Mouse (Mus musculus): Measurements from ENCODE around the gene Rpl18. TPM values are rescaled to one million over a fixed set of nuclear protein-coding genes. Genes with fewer than 3 reads are reported as not detected.
A peak's percentile ranks its signal among the peaks of the same experiment; 100 is the strongest.

Rpl18 gene
- polyA plus RNA-seq, 1 experiment from 2014 or later: 520 TPM

GRCm38 (mm10) chr7:45715741-45716459 is 643 bp downstream of the Rpl18 start:
- peaks cover 34% of the 10 kb centered on the region for H3K36me3 ChIP-seq (ENCODE audit: control insufficient read depth, insufficient read depth)
- WGBS: 79% methylated on average over 19 of the region's 19 CpGs

GRCm38 (mm10) chr7:45716460-45716857 is 1.2 kb downstream of the Rpl18 start:
- ATAC-seq (replicated peaks; ENCODE audit: extremely low read depth, insufficient read depth, low FRiP score): no peak
- Histone ChIP-seq H3K4me1 (ENCODE audit: control insufficient read depth, insufficient read depth, low read length) (peaks cover 40% of the 10 kb centered on the region), H3K4me2 (ENCODE audit: low read depth, low read length) (peak overlapping the region; percentile 96), H3K9ac (ENCODE audit: low read length) (peak overlapping the region; percentile 94), H3K36me3 (ENCODE audit: control insufficient read depth, insufficient read depth) (peaks cover 31% of the 10 kb centered on the region), H3K9me3 (replicated peaks; ENCODE audit: control insufficient read depth, low read length) (no peaks in the 10 kb centered on the region), H3K27ac (ENCODE audit: low read length) (no peak overlapping the region), H3K4me3 (ENCODE audit: low read length) (peak overlapping the region; percentile 94; the same call in 1 of the 2 replicates), H3K27me3 (ENCODE audit: control insufficient read depth, insufficient read depth, low read length) (no peaks in the 10 kb centered on the region)
- 93% methylated on average over 3 of the region's 3 CpGs for WGBS

More at GRCm38 (mm10) chr7:45715741-45716459, 643 bp downstream of the Rpl18 start:
- peaks cover 40% of the 10 kb centered on the region for H3K4me1 ChIP-seq (ENCODE audit: control insufficient read depth, insufficient read depth, low read length)
- H3K9ac ChIP-seq (ENCODE audit: low read length): peak overlapping the region; percentile 94
- H3K27ac ChIP-seq (ENCODE audit: low read length): peak overlapping the region; percentile 33; the same call in 1 of the 2 replicates
- peak overlapping the region; percentile 79 for H3K4me3 ChIP-seq (ENCODE audit: low read length)
- no peak for ATAC-seq (replicated peaks; ENCODE audit: extremely low read depth, insufficient read depth, low FRiP score)
- no peaks in the 10 kb centered on the region for H3K9me3 ChIP-seq (replicated peaks; ENCODE audit: control insufficient read depth, low read length)
- peak overlapping the region; percentile 96 for H3K4me2 ChIP-seq (ENCODE audit: low read depth, low read length)
- no peaks in the 10 kb centered on the region for H3K27me3 ChIP-seq (ENCODE audit: control insufficient read depth, insufficient read depth, low read length)

GRCm38 (mm10) chr7:45716952-45717917 is 2.0 kb downstream of the Rpl18 start:
- Histone ChIP-seq H3K27me3 (ENCODE audit: control insufficient read depth, insufficient read depth, low read length) (no peaks in the 10 kb centered on the region), H3K4me1 (ENCODE audit: control insufficient read depth, insufficient read depth, low read length) (peaks cover 40% of the 10 kb centered on the region), H3K4me2 (ENCODE audit: low read depth, low read length) (peak overlapping the region; percentile 96), H3K4me3 (ENCODE audit: low read length) (peak overlapping the region; percentile 94), H3K27ac (ENCODE audit: low read length) (peak overlapping the region; percentile 93), H3K9ac (ENCODE audit: low read length) (peak overlapping the region; percentile 94), H3K36me3 (ENCODE audit: control insufficient read depth, insufficient read depth) (peaks cover 31% of the 10 kb centered on the region), H3K9me3 (replicated peaks; ENCODE audit: control insufficient read depth, low read length) (no peaks in the 10 kb centered on the region)
- WGBS: 7% methylated on average over 31 of the region's 31 CpGs
- ATAC-seq (replicated peaks; ENCODE audit: extremely low read depth, insufficient read depth, low FRiP score): peak; percentile 8

- peak within 1 kb of the TSS; percentile 94 for H3K4me3 ChIP-seq (ENCODE audit: low read length)
- H3K9me3 ChIP-seq (replicated peaks; ENCODE audit: control insufficient read depth, low read length): no peaks in the 10 kb centered on the region
- no peaks in the 10 kb centered on the region for H3K27me3 ChIP-seq (ENCODE audit: control insufficient read depth, insufficient read depth, low read length)
- peak within 1 kb of the TSS; percentile 99 for H3K9ac ChIP-seq (ENCODE audit: low read length)
- H3K36me3 ChIP-seq (ENCODE audit: control insufficient read depth, insufficient read depth): peaks cover 25% of the 10 kb centered on the region
- under 1% methylated on average over 41 of the region's 41 CpGs for WGBS
- ATAC-seq (replicated peaks; ENCODE audit: extremely low read depth, insufficient read depth, low FRiP score): peak; percentile 74
- H3K4me2 ChIP-seq (ENCODE audit: low read depth, low read length): peak within 1 kb of the TSS; percentile 96
- peaks cover 40% of the 10 kb centered on the region for H3K4me1 ChIP-seq (ENCODE audit: control insufficient read depth, insufficient read depth, low read length)
- H3K27ac ChIP-seq (ENCODE audit: low read length): peak within 1 kb of the TSS; percentile 93
These were observed 2.7 kb downstream of the Rpl18 start, which contains the start of gene Sphk2 for GRCm38 (mm10) chr7:45717918-45718297. Gene Sphk2 (minus strand): TSS chr7:45718002.

GRCm38 (mm10) chr7:45718331-45718730 is 3.1 kb downstream of the Rpl18 start:
- H3K4me3 ChIP-seq (ENCODE audit: low read length): peak overlapping the region; percentile 94
- no peak for ATAC-seq (replicated peaks; ENCODE audit: extremely low read depth, insufficient read depth, low FRiP score)

GRCm38 (mm10) chr7:45719180-45719579 is 3.9 kb downstream of the Rpl18 start:
- Histone ChIP-seq H3K27me3 (ENCODE audit: control insufficient read depth, insufficient read depth, low read length) (no peaks in the 10 kb centered on the region), H3K9ac (ENCODE audit: low read length) (peak overlapping the region; percentile 99), H3K9me3 (replicated peaks; ENCODE audit: control insufficient read depth, low read length) (no peaks in the 10 kb centered on the region), H3K36me3 (ENCODE audit: control insufficient read depth, insufficient read depth) (peaks cover 22% of the 10 kb centered on the region), H3K4me3 (ENCODE audit: low read length) (peak overlapping the region; percentile 94), H3K27ac (ENCODE audit: low read length) (no peak overlapping the region), H3K4me1 (ENCODE audit: control insufficient read depth, insufficient read depth, low read length) (peaks cover 37% of the 10 kb centered on the region), H3K4me2 (ENCODE audit: low read depth, low read length) (peak overlapping the region; percentile 96)
- WGBS: 80% methylated on average over 10 of the region's 10 CpGs
- no peak for ATAC-seq (replicated peaks; ENCODE audit: extremely low read depth, insufficient read depth, low FRiP score)

More at GRCm38 (mm10) chr7:45718331-45718730, 3.1 kb downstream of the Rpl18 start:
- Histone ChIP-seq H3K9ac (ENCODE audit: low read length) (peak overlapping the region; percentile 99), H3K27ac (ENCODE audit: low read length) (peak overlapping the region; percentile 93), H3K9me3 (replicated peaks; ENCODE audit: control insufficient read depth, low read length) (no peaks in the 10 kb centered on the region), H3K36me3 (ENCODE audit: control insufficient read depth, insufficient read depth) (peaks cover 21% of the 10 kb centered on the region), H3K4me2 (ENCODE audit: low read depth, low read length) (peak overlapping the region; percentile 96), H3K27me3 (ENCODE audit: control insufficient read depth, insufficient read depth, low read length) (no peaks in the 10 kb centered on the region), H3K4me1 (ENCODE audit: control insufficient read depth, insufficient read depth, low read length) (peaks cover 40% of the 10 kb centered on the region)
- under 1% methylated on average over 20 of the region's 20 CpGs for WGBS

GRCm38 (mm10) chr7:45719738-45720412 is 4.6 kb downstream of the Rpl18 start:
- Histone ChIP-seq H3K4me1 (ENCODE audit: control insufficient read depth, insufficient read depth, low read length) (peaks cover 31% of the 10 kb centered on the region), H3K4me3 (ENCODE audit: low read length) (no peak overlapping the region), H3K27ac (ENCODE audit: low read length) (no peak overlapping the region), H3K9ac (ENCODE audit: low read length) (no peak overlapping the region), H3K36me3 (ENCODE audit: control insufficient read depth, insufficient read depth) (peaks cover 23% of the 10 kb centered on the region), H3K4me2 (ENCODE audit: low read depth, low read length) (no peak overlapping the region), H3K9me3 (replicated peaks; ENCODE audit: control insufficient read depth, low read length) (no peaks in the 10 kb centered on the region), H3K27me3 (ENCODE audit: control insufficient read depth, insufficient read depth, low read length) (no peaks in the 10 kb centered on the region)
- WGBS: 91% methylated on average over 15 of the region's 16 CpGs
- no peak for ATAC-seq (replicated peaks; ENCODE audit: extremely low read depth, insufficient read depth, low FRiP score)

- no peak within 1 kb of the TSS for H3K4me3 ChIP-seq (ENCODE audit: low read length)
- H3K4me2 ChIP-seq (ENCODE audit: low read depth, low read length): no peak within 1 kb of the TSS
- H3K36me3 ChIP-seq (ENCODE audit: control insufficient read depth, insufficient read depth): peaks cover 23% of the 10 kb centered on the region
- H3K27me3 ChIP-seq (ENCODE audit: control insufficient read depth, insufficient read depth, low read length): no peaks in the 10 kb centered on the region
- no peak within 1 kb of the TSS for H3K27ac ChIP-seq (ENCODE audit: low read length)
- 76% methylated on average over 14 of the region's 14 CpGs for WGBS
- H3K4me1 ChIP-seq (ENCODE audit: control insufficient read depth, insufficient read depth, low read length): peaks cover 28% of the 10 kb centered on the region
- H3K9ac ChIP-seq (ENCODE audit: low read length): no peak within 1 kb of the TSS
- ATAC-seq (replicated peaks; ENCODE audit: extremely low read depth, insufficient read depth, low FRiP score): no peak
- H3K9me3 ChIP-seq (replicated peaks; ENCODE audit: control insufficient read depth, low read length): no peaks in the 10 kb centered on the region
These were observed 5.4 kb downstream of the Rpl18 start, which contains the start of gene Fam83e for GRCm38 (mm10) chr7:45720413-45721233. Gene Fam83e (plus strand): TSS chr7:45721212.

All from heart, embryonic 16.5 days (tissue).